Comparison of ENCODE assay signal across 20 mouse cellular contexts in the genomic region with DNA sequence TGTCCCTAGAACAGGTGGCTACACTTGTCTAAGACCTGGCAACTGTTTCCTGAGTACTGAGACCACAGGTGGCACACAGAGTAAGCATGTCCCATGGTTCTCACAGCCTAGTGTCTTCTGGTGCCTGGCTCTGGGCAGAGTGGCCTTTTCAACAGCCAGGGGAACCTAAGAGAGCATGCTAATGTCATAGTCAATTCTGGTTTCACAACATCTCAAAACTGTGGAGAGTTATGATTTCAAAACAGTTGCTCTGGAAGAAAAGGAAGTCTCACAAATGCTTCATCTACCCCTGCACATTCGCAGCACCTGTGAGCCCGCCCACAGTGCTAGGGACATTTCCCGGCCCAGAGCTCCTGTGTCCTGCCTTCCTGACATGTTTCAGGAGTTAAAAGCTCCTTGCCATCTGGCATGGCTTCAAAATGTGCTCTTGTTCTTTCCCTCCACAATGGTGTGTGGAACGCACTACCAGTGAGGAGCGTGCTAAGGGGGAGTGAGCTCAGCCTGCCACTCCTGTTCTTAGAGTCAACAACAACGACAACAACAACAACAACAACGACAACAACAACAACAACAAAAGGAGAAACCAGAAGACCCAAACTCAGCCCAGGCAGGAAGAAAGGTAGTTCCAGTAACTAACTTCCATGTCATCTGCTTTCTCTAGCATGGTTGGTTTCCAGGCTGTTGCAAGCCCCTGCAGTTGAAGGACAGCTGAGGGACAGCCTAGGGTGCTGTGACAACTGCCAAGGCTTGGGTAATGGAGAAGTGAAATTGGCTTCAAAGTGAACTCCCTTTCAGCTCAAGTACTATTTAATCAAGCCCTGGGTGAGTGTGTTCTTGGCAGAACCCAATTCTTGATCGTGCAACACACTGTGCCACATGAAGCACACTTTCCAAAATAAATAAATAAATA. TPM values are rescaled to one million over a fixed set of nuclear protein-coding genes. Genes with fewer than 3 reads are reported as not detected.
A peak's percentile ranks its signal among the peaks of the same experiment; 100 is the strongest.
DNase-seq lines count a peak whose midpoint lies in the region; ATAC-seq and TF ChIP-seq lines count a peak whose summit lies in the region.
"Had no signal": no experiment of that assay in that cellular context is flagged by ENCODE, and none has a peak within 500 bp of the region (broad histone marks: within the 10 kb centered on the region; RNA-seq: fewer than 3 reads in every experiment).

No protein-coding gene starts in this region.

- no peaks in the 10 kb centered on the region for H3K9me3 ChIP-seq in liver, embryonic 15.5 days (replicated peaks)
- H3K9me3 ChIP-seq: embryonic facial prominence, embryonic 12.5 days; forebrain, embryonic 12.5 days; heart, embryonic 10.5 days; neural tube, embryonic 13.5 days; stomach, embryonic 15.5 days had no signal

- peak; percentile 27 for DNase-seq in adrenal gland, postnatal 14 days
- no peak for DNase-seq in adrenal gland, postnatal 25 days
- DNase-seq in thymus, adult 2 months = peak; percentile 36
- no peak for DNase-seq in thymus, postnatal 36 days
- no peak for DNase-seq in left cerebral cortex, adult 2 months (ENCODE audit: extremely low spot score in 1 of 2, low spot score in 2 of 2)
- DNase-seq in spleen, postnatal 14 days (ENCODE audit: low spot score in 2 of 2) = no peak
- DNase-seq: cerebellum, postnatal 10 days; gastrocnemius, adult 2 months; kidney, adult 2 months; lung, embryonic 14.5 days; midbrain, embryonic 14.5 days; right cerebral cortex, postnatal 25 days had no signal

- H3K4me1 ChIP-seq in thymus, adult 2 months (replicated peaks; ENCODE audit: control insufficient read depth, insufficient read depth, low read length) = peaks cover 37% of the 10 kb centered on the region
- peaks cover 64% of the 10 kb centered on the region for H3K4me1 ChIP-seq in liver, embryonic 15.5 days (replicated peaks)
- H3K4me1 ChIP-seq: embryonic facial prominence, embryonic 12.5 days; forebrain, embryonic 12.5 days; neural tube, embryonic 13.5 days; stomach, embryonic 15.5 days had no signal

- 0 out of 2 replicates have a peak overlapping the region, but pooled peaks have one; percentile 10 for H3K9ac ChIP-seq in liver, embryonic 15.5 days
- H3K9ac ChIP-seq: embryonic facial prominence, embryonic 12.5 days; forebrain, embryonic 12.5 days; hindbrain, embryonic 14.5 days; lung, embryonic 14.5 days; neural tube, embryonic 13.5 days; stomach, embryonic 15.5 days had no signal

- H3K36me3 ChIP-seq in thymus, adult 2 months (ENCODE audit: control insufficient read depth, insufficient read depth, low read length) = peaks cover 3% of the 10 kb centered on the region; the same call in 1 of the 2 replicates
- H3K36me3 ChIP-seq in liver, embryonic 15.5 days (replicated peaks) = peaks cover 42% of the 10 kb centered on the region
- H3K36me3 ChIP-seq: embryonic facial prominence, embryonic 12.5 days had no signal

- no peak for TF ChIP-seq CTCF in thymus, adult 2 months (IDR thresholded peaks at IDR 0.05; ENCODE audit: borderline replicate concordance, control insufficient read depth, extremely low read depth, insufficient read depth, low read length, poor library complexity)
- TF ChIP-seq CTCF in left cerebral cortex, adult 2 months (IDR thresholded peaks at IDR 0.05) = no peak

- 60% methylated on average over 8 of the region's 8 CpGs for WGBS in thymus, adult 2 months
- 81% methylated on average over 8 of the region's 8 CpGs for WGBS in liver, embryonic 15.5 days (ENCODE audit: insufficient replicate concordance)

- H3K4me3 ChIP-seq in thymus, adult 2 months (ENCODE audit: control insufficient read depth, insufficient read depth, low read length) = no peak overlapping the region
- no peak overlapping the region for H3K4me3 ChIP-seq in liver, embryonic 15.5 days (replicated peaks)
- H3K4me3 ChIP-seq in left cerebral cortex, adult 2 months = no peak overlapping the region
- H3K4me3 ChIP-seq: embryonic facial prominence, embryonic 12.5 days; forebrain, embryonic 12.5 days; gastrocnemius, adult 2 months; heart, embryonic 10.5 days; neural tube, embryonic 13.5 days; stomach, embryonic 15.5 days had no signal

- ATAC-seq in liver, embryonic 15.5 days (ENCODE audit: insufficient read depth) = no peak
- peak; percentile 48 for ATAC-seq in neutrophil, adult 5-6 weeks (ENCODE audit: extremely low read depth, insufficient number of reproducible peaks, low FRiP score, poor library complexity, severe bottlenecking)

- H3K27ac ChIP-seq in thymus, adult 2 months (ENCODE audit: control insufficient read depth, insufficient read depth, low read length) = peak overlapping the region; percentile 43
- peak overlapping the region; percentile 99 for H3K27ac ChIP-seq in liver, embryonic 15.5 days (replicated peaks)
- no peak overlapping the region for H3K27ac ChIP-seq in left cerebral cortex, adult 2 months
- H3K27ac ChIP-seq: embryonic facial prominence, embryonic 12.5 days; forebrain, embryonic 12.5 days; gastrocnemius, adult 2 months; heart, embryonic 10.5 days; hindbrain, embryonic 14.5 days; neural tube, embryonic 13.5 days; stomach, embryonic 15.5 days had no signal

- intact Hi-C loops in left cerebral cortex, adult 2 months (cut with DNase I) = no loop called here

- no peak for TF ChIP-seq POLR2A in thymus, adult 2 months (IDR thresholded peaks at IDR 0.05; ENCODE audit: control insufficient read depth, extremely low read depth, insufficient read depth, low read length, poor library complexity)

- H3K27me3 ChIP-seq in thymus, adult 2 months (ENCODE audit: control insufficient read depth, insufficient read depth, low read length) = no peaks in the 10 kb centered on the region
- H3K27me3 ChIP-seq in liver, embryonic 15.5 days = no peaks in the 10 kb centered on the region
- H3K27me3 ChIP-seq: embryonic facial prominence, embryonic 12.5 days; forebrain, embryonic 12.5 days; neural tube, embryonic 13.5 days; stomach, embryonic 15.5 days had no signal

- no peak overlapping the region for H3K4me2 ChIP-seq in liver, embryonic 15.5 days
- H3K4me2 ChIP-seq: embryonic facial prominence, embryonic 12.5 days; forebrain, embryonic 12.5 days; hindbrain, embryonic 14.5 days; lung, embryonic 14.5 days; neural tube, embryonic 13.5 days; stomach, embryonic 15.5 days had no signal

RNA-seq across cellular contexts. Expression of a gene that starts 37.6 kb away (rescaled TPM):
- 25.5 and 30.2 TPM in 2 replicates for total RNA-seq in adrenal gland, postnatal 14 days (2021)
- total RNA-seq in adrenal gland, postnatal 25 days (2021) = 30.5 and 44.4 TPM in 2 replicates
- 54.5 and 59.1 TPM in 2 replicates for polyA plus RNA-seq in thymus, adult 2 months (2012; rRNA removed)
- polyA plus RNA-seq in liver, embryonic 15.5 days (2015; fragmentation: Nextera tagmentation; extraction: Ambion mirVana) = 7.7 and 9.1 TPM in 2 replicates
- total RNA-seq in neutrophil, adult 5-6 weeks (2017) = 28.9 and 29.6 TPM in 2 replicates
- total RNA-seq in left cerebral cortex, adult 2 months (2021) = 10 to 100 TPM; 14.1 to 14.2 TPM

Comparison
In these comparisons a context has a peak if more than half of its experiments do, and no peak if none do; other contexts are left out.
1. DNase-seq: peak in adrenal gland, postnatal 14 days (single experiment) and thymus, adult 2 months (single experiment); none in adrenal gland, postnatal 25 days (single experiment), thymus, postnatal 36 days (0 of 2), left cerebral cortex, adult 2 months (0 of 2) and spleen, postnatal 14 days (0 of 2).